Mouse (Mus musculus): Measurements from ENCODE around the gene Gstm2.
"Not testable (repeated sequence)": the region's sequence is repeated elsewhere in the genome, so short reads cannot be mapped to it uniquely, and the experiment has no call there.

Gene Gstm2

GRCm38 (mm10) chr3:107998591-107998990 is 12.3 kb upstream of the Gstm2 start:
- DNase-seq (ENCODE audit: low read depth, low spot score), result no peak

GRCm38 (mm10) chr3:107996576-107996975 is 10.3 kb upstream of the Gstm2 start:
- no peak for DNase-seq (ENCODE audit: low read depth, low spot score)

- not testable (repeated sequence) for DNase-seq (ENCODE audit: low read depth, low spot score)
These were observed 9.7 kb upstream of the Gstm2 start for GRCm38 (mm10) chr3:107995974-107996373.

GRCm38 (mm10) chr3:107985141-107985540 is 1.1 kb downstream of the Gstm2 start:
- DNase-seq (ENCODE audit: low read depth, low spot score), result not testable (repeated sequence)

GRCm38 (mm10) chr3:107984471-107984870 is 1.8 kb downstream of the Gstm2 start:
- DNase-seq (ENCODE audit: low read depth, low spot score), result no peak

GRCm38 (mm10) chr3:107983771-107984170 is 2.5 kb downstream of the Gstm2 start:
- no peak for DNase-seq (ENCODE audit: low read depth, low spot score)

GRCm38 (mm10) chr3:107982726-107983125 is 3.5 kb downstream of the Gstm2 start:
- no peak for DNase-seq (ENCODE audit: low read depth, low spot score)

GRCm38 (mm10) chr3:107981261-107981660 is 5.0 kb downstream of the Gstm2 start:
- DNase-seq (ENCODE audit: low read depth, low spot score), result no peak

- DNase-seq (ENCODE audit: low read depth, low spot score), result no peak
These were observed 8.6 kb downstream of the Gstm2 start for GRCm38 (mm10) chr3:107977691-107978090.

- no peak for DNase-seq (ENCODE audit: low read depth, low spot score)
These were observed 12.0 kb downstream of the Gstm2 start for GRCm38 (mm10) chr3:107974237-107974636.

- no peak for DNase-seq (ENCODE audit: low read depth, low spot score)
These were observed 14.2 kb downstream of the Gstm2 start for GRCm38 (mm10) chr3:107972070-107972469.

- not testable (repeated sequence) for DNase-seq (ENCODE audit: low read depth, low spot score)
These were observed 15.2 kb downstream of the Gstm2 start for GRCm38 (mm10) chr3:107971101-107971500.

GRCm38 (mm10) chr3:107968724-107969395 is 17.4 kb downstream of the Gstm2 start, which contains the start of gene Gstm3:
Gene Gstm3 (minus strand): TSS chr3:107969283.
- DNase-seq (ENCODE audit: low read depth, low spot score), result no peak

- DNase-seq (ENCODE audit: low read depth, low spot score), result no peak
These were observed 19.6 kb downstream of the Gstm2 start for GRCm38 (mm10) chr3:107966631-107967030.

- no peak for DNase-seq (ENCODE audit: low read depth, low spot score)
These were observed 20.7 kb downstream of the Gstm2 start for GRCm38 (mm10) chr3:107965592-107965991.

GRCm38 (mm10) chr3:107964656-107965308 is 21.5 kb downstream of the Gstm2 start:
- no peak for DNase-seq (ENCODE audit: low read depth, low spot score)

GRCm38 (mm10) chr3:107964026-107964425 is 22.2 kb downstream of the Gstm2 start:
- DNase-seq (ENCODE audit: low read depth, low spot score), result no peak

- DNase-seq (ENCODE audit: low read depth, low spot score), result not testable (repeated sequence)
These were observed 31.0 kb downstream of the Gstm2 start for GRCm38 (mm10) chr3:107955260-107955659.

- DNase-seq (ENCODE audit: low read depth, low spot score), result no peak
These were observed 32.3 kb downstream of the Gstm2 start for GRCm38 (mm10) chr3:107953906-107954305.

GRCm38 (mm10) chr3:107953328-107953755 is 32.9 kb downstream of the Gstm2 start:
- DNase-seq (ENCODE audit: low read depth, low spot score), result no peak

GRCm38 (mm10) chr3:107950531-107950930 is 35.7 kb downstream of the Gstm2 start:
- DNase-seq (ENCODE audit: low read depth, low spot score), result no peak

GRCm38 (mm10) chr3:107949461-107949860 is 36.8 kb downstream of the Gstm2 start:
- not testable (repeated sequence) for DNase-seq (ENCODE audit: low read depth, low spot score)

GRCm38 (mm10) chr3:107945729-107946128 is 40.5 kb downstream of the Gstm2 start:
- no peak for DNase-seq (ENCODE audit: low read depth, low spot score)

Data from brain, embryonic 18.5 days (tissue).